Mouse (Mus musculus) spleen, adult 2 months (tissue): ENCODE results near the gene Gm5294. TPM values are rescaled to one million over a fixed set of nuclear protein-coding genes. Genes with fewer than 3 reads are reported as not detected.
A peak's percentile ranks its signal among the peaks of the same experiment; 100 is the strongest.

Experiments
- DNase-seq, 2 experiments: peaks; one replicate each; pipeline versions ENCODE4 v3.0.0 to v3.0.0-alpha.2; 2012 to 2021; ENCODE audit warnings: low spot score in 2 of 2, low read depth in 1 of 2
- H3K27ac ChIP-seq: fragments of 200-500 bp; 2 replicates; pipeline ENCODE4 v1.5.1; 2012; ENCODE audit warnings: low read length, inconsistent platforms; ENCODE audit not compliant: insufficient read depth
- H3K27me3 ChIP-seq: fragments of 200-500 bp; 2 replicates; pipeline ENCODE4 v1.6.1; 2012; ENCODE audit warnings: mild to moderate bottlenecking, moderate library complexity, low read length, inconsistent platforms; ENCODE audit not compliant: control insufficient read depth, insufficient read depth
- H3K36me3 ChIP-seq: fragments of 200-500 bp; 2 replicates; pipeline ENCODE4 v1.6.1; 2012; ENCODE audit warnings: mild to moderate bottlenecking, low read length, inconsistent platforms; ENCODE audit not compliant: control insufficient read depth, insufficient read depth
- H3K4me1 ChIP-seq: fragments of 200-500 bp; 2 replicates; pipeline ENCODE4 v1.6.1; 2011; ENCODE audit warnings: inconsistent platforms; ENCODE audit not compliant: control insufficient read depth, insufficient read depth, insufficient read length
- H3K4me3 ChIP-seq: fragments of 200-500 bp; 2 replicates; pipeline ENCODE4 v1.5.1; 2011; ENCODE audit warnings: mild to moderate bottlenecking, inconsistent platforms; ENCODE audit not compliant: insufficient read depth, insufficient read length; ENCODE audit errors: extremely low read depth
- CTCF ChIP-seq: fragments of 200-500 bp; IDR thresholded peaks from 2 replicates; pipeline ENCODE4 v1.5.1; 2011; ENCODE audit warnings: mild to moderate bottlenecking, inconsistent platforms; ENCODE audit not compliant: insufficient read depth, insufficient read length, insufficient replicate concordance; ENCODE audit errors: extremely low read depth
- POLR2A ChIP-seq: fragments of 200-500 bp; IDR thresholded peaks from 2 replicates; pipeline ENCODE4 v1.6.1; 2011; ENCODE audit warnings: low read depth, low read length, inconsistent platforms
- WGBS: fragments of 180-500 bp; shearing (Covaris S2); methylation state at CpG from one replicate; pipeline ENCODE4 v1.1.7; 2018; 5-methylcytosine and 5-hydroxymethylcytosine counted together
- polyA plus RNA-seq: library from polyadenylated mRNA; depleted of rRNA; stranded (reverse); fragments of >200 nt; gene quantifications from 2 replicates; pipeline ENCODE4 v1.2.3, GENCODE M21; 2012

Gm5294 gene
- polyA plus RNA-seq, 1 experiment: not detected

DNA sequence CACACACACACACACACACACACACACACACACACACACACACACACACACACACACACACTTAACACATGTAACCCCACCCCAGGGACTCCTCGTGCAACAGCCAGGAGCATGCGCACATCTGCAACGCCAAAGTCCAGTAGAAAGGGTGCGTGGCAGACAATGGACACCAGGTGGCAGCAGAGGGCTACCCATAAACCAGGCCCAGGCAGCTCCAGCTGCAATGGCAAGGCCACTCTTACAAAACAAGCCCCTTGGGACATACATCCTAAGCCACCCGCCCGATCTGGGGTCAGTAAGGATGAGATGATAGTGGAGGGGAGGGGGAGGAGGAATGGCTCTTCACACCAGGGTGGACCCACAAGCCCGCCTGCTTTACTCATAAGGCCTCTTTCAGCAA is 28.2 kb downstream of the Gm5294 start:
- no peak overlapping the region for H3K4me3 ChIP-seq
- peak; percentile 40 to 67 for DNase-seq
- no peaks in the 10 kb centered on the region for H3K4me1 ChIP-seq
- 13% methylated on average over 7 of the region's 7 CpGs for WGBS
- H3K27ac ChIP-seq: no peak overlapping the region
- TF ChIP-seq POLR2A (no peak), CTCF (peak; percentile 91)
- H3K36me3 ChIP-seq: no peaks in the 10 kb centered on the region
- H3K27me3 ChIP-seq: no peaks in the 10 kb centered on the region

DNA sequence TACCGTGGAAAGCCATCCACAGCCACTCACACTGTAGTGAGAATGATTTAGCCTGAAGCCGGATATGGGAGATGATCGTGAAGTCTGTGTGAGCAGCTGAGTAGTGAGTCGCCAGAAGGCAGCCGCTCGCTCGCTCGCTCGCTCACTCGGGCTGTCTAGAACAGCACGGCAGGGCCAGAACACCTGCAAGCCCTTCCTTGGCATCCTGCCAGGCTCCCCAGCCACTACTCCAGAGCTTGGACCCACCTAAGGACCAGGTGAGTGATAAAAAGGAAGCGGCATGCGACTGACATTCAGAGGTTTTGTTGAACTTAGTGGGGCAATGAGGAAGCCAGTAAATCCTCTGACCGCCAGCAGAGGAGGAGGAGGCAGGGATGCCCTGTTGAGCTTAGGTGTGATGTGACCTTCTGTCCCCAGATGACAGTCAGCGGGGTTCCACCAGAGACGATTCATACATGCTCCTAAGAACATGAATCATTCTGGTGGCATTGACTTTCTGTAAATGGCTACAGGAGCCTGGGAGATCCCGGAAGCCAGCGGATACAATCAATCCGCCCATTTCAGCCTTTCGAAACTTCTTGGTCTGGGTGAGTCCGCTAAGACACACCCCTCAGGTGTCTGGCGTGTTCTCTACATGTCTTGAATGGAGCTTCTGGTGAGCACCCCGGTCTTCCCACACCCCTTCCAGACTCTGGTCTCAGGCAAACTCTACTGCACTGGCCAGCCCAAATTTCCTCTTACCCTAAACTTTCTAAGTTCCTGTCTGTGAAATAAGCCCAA is 30.0 kb downstream of the Gm5294 start:
- 75% methylated on average over 23 of the region's 23 CpGs for WGBS

DNA sequence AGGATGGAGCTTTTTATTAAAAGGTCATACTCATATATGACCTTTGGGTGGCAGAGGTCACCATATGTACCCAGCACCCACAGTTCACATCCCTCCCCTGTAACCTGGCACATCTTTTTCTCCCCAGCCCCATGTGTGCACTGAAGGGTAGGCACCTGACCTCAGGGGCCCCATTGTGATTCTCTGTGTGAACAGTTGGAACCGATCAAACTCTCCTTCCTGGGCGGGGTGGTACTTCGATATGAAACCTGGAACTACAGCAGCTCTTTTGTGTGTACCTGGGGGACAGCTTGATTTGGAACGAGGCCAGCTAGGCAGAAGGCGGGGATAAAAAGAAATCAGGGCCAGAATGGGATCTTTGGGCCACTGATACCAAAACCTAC is 30.6 kb downstream of the Gm5294 start:
- TF ChIP-seq POLR2A (no peak), CTCF (no peak)

More for the DNA sequence above, 30.0 kb downstream of the Gm5294 start:
- no peak for DNase-seq
- no peak overlapping the region for H3K4me3 ChIP-seq
- H3K27me3 ChIP-seq: no peaks in the 10 kb centered on the region
- H3K36me3 ChIP-seq: no peaks in the 10 kb centered on the region
- H3K27ac ChIP-seq: no peak overlapping the region
- no peaks in the 10 kb centered on the region for H3K4me1 ChIP-seq
- no peak for TF ChIP-seq CTCF
- TF ChIP-seq POLR2A: no peak

DNA sequence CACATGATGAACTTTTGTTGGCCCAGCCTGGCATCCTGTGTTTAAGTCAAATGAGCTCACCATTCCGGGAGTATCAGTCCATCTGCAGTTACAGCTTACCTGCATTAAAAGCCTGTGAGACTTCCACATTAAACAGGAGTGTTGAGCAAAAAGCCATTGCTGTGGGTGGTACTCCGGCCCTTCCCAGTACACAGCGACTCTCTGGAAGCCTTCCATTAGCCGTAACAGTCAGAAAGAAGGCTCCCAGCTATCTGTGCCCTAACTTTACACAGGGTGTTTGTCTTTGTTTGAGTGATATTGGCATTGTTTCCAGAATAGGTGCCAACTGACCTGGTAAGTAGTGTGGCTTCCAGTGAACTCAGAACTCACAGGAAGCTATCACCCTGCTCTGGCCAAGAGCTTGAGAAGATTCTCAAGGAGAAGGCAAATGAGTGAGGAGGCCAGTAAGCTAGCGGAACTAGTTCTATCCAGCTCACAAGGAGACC is 31.5 kb downstream of the Gm5294 start:
- 91% methylated on average over 5 of the region's 5 CpGs for WGBS
- no peak overlapping the region for H3K27ac ChIP-seq
- H3K27me3 ChIP-seq: no peaks in the 10 kb centered on the region
- H3K4me3 ChIP-seq: no peak overlapping the region
- H3K36me3 ChIP-seq: no peaks in the 10 kb centered on the region
- TF ChIP-seq CTCF (no peak), POLR2A (no peak)
- no peak for DNase-seq
- no peaks in the 10 kb centered on the region for H3K4me1 ChIP-seq

More for the DNA sequence above, 30.6 kb downstream of the Gm5294 start:
- Histone ChIP-seq H3K27ac (no peak overlapping the region), H3K36me3 (no peaks in the 10 kb centered on the region), H3K4me3 (no peak overlapping the region), H3K4me1 (no peaks in the 10 kb centered on the region), H3K27me3 (no peaks in the 10 kb centered on the region)
- DNase-seq: no peak
- WGBS: 82% methylated on average over 5 of the region's 5 CpGs

DNA sequence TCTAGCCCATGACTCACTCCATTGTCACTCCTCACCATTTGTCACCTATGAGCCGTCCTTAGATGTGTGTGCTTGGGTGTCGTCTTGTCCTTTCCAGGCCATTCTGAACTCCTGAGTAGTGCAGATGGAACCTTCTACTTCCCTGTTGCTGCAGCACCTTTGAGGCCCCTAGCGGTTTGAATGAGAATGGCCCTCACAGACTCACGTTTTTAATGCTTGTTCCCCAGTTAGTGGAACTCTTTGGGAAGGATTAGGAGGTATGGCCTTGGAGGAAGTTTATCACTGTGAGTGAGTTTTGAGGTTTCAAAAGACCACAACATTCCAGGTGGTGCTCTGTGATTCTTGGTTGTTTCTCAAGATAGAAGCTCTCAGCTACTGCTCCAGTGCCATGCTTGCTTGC is 32.3 kb downstream of the Gm5294 start:
- Histone ChIP-seq H3K27me3 (no peaks in the 10 kb centered on the region), H3K36me3 (no peaks in the 10 kb centered on the region), H3K4me1 (no peaks in the 10 kb centered on the region), H3K4me3 (no peak overlapping the region), H3K27ac (no peak overlapping the region)
- TF ChIP-seq POLR2A: no peak
- no peak for TF ChIP-seq CTCF
- no peak for DNase-seq
- 89% methylated on average over 4 of the region's 4 CpGs for WGBS

DNA sequence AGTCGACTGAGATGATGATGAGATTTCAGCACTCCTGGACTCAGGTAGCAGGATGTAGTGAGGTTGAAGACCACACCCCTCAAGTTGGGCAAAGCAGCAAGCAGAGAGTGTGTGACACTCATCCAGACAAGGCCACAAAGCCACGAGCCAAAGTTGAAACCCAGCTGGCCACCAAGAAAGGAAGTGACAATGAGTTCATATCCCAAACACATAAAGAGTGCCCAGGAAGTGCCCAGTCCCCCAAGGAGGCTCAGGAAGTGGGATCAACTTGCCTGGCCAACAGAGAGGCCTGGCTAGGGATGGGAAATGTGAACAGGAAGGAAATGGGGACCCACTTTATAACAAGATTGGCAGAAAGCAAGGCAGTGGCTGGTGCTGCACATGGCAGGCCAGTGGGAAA is 33.5 kb downstream of the Gm5294 start:
- no peak for DNase-seq
- TF ChIP-seq CTCF (no peak), POLR2A (no peak)
- Histone ChIP-seq H3K4me3 (no peak overlapping the region), H3K36me3 (no peaks in the 10 kb centered on the region), H3K27ac (no peak overlapping the region), H3K27me3 (no peaks in the 10 kb centered on the region), H3K4me1 (no peaks in the 10 kb centered on the region)
- WGBS: 17% methylated on average over 2 of the region's 2 CpGs

DNA sequence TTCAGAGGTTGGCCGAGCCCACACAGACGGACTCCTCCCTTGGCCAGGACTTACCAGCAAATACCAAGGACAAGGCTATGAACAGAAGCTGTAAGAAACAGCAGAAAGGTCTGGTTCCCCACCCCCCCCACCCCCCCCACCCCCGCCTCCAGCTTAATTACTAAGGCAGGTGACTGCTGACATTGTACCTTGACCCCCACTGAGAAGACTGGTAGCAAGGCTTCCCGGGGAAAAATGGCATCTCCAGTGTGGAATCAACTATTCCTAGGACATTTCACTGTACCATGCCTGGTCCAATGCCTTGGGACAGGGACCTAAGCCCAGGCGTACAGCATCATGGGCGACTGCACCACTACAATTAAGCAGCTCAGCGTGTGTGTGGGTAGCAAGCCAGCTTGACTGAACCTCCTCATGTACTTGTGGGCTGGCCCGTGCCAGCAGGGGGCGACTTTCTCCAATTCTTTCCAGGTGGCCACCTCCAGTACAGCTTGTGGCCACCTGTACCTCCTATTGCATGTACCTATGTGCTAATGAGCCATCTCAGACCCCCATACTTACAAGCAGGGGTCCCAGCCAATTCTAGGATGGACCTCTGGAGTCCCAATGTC is 37.2 kb downstream of the Gm5294 start:
- 36% methylated on average over 9 of the region's 9 CpGs for WGBS
- Histone ChIP-seq H3K4me3 (no peak overlapping the region), H3K27me3 (no peaks in the 10 kb centered on the region), H3K36me3 (no peaks in the 10 kb centered on the region), H3K4me1 (no peaks in the 10 kb centered on the region), H3K27ac (no peak overlapping the region)
- DNase-seq: peak in 1 of 2 experiments; percentile 25
- TF ChIP-seq POLR2A: no peak
- 0 out of 2 replicates have a peak, but pooled peaks have one; percentile 22 for TF ChIP-seq CTCF
